Mouse (Mus musculus): Measurements from ENCODE around the gene Kif2a.

Gene Kif2a

GRCm38 (mm10) chr13:107019443-107019842 is 2.5 kb downstream of the Kif2a start:
- 62% methylated on average over 2 of the region's 2 CpGs for WGBS

- WGBS = 36% methylated on average over 2 of the region's 2 CpGs
Observed at GRCm38 (mm10) chr13:107013926-107014325, 8.0 kb downstream of the Kif2a start.

GRCm38 (mm10) chr13:107011618-107012017 is 10.3 kb downstream of the Kif2a start:
- 73% methylated on average over 2 of the region's 2 CpGs for WGBS

- WGBS = 80% methylated on average over 4 of the region's 4 CpGs
Observed at GRCm38 (mm10) chr13:107008174-107008573, 13.8 kb downstream of the Kif2a start.

GRCm38 (mm10) chr13:107003211-107003610 is 18.7 kb downstream of the Kif2a start:
- 73% methylated on average over 2 of the region's 2 CpGs for WGBS

GRCm38 (mm10) chr13:106998671-106999070 is 23.3 kb downstream of the Kif2a start:
- WGBS = 81% methylated on average over 5 of the region's 5 CpGs

- 68% methylated on average over 2 of the region's 2 CpGs for WGBS
Observed at GRCm38 (mm10) chr13:106998026-106998425, 23.9 kb downstream of the Kif2a start.

- 89% methylated on average over 4 of the region's 4 CpGs for WGBS
Observed at GRCm38 (mm10) chr13:106997557-106997956, 24.4 kb downstream of the Kif2a start.

GRCm38 (mm10) chr13:106996891-106997290 is 25.0 kb downstream of the Kif2a start:
- WGBS = 84% methylated on average over 2 of the region's 2 CpGs

- 82% methylated on average over 4 of the region's 4 CpGs for WGBS
Observed at GRCm38 (mm10) chr13:106961496-106961895, 60.4 kb downstream of the Kif2a start.

GRCm38 (mm10) chr13:106960557-106960956 is 61.4 kb downstream of the Kif2a start:
- WGBS = 85% methylated on average over 3 of the region's 3 CpGs

- 85% methylated on average over 3 of the region's 3 CpGs for WGBS
Observed at GRCm38 (mm10) chr13:106958286-106958685, 63.6 kb downstream of the Kif2a start.

GRCm38 (mm10) chr13:106957554-106957953 is 64.4 kb downstream of the Kif2a start:
- 82% methylated on average over 4 of the region's 4 CpGs for WGBS

GRCm38 (mm10) chr13:106954880-106955279 is 67.0 kb downstream of the Kif2a start:
- WGBS = 59% methylated on average over 3 of the region's 3 CpGs

- WGBS = 3% methylated on average over 6 of the region's 6 CpGs
Observed at GRCm38 (mm10) chr13:106947583-106947982, 74.3 kb downstream of the Kif2a start.

GRCm38 (mm10) chr13:106946594-106947540 is 75.1 kb downstream of the Kif2a start, which contains the start of gene Dimt1:
Dimt1 (plus strand) TSS chr13:106947127.
- WGBS = under 1% methylated on average over 68 of the region's 68 CpGs

GRCm38 (mm10) chr13:106945518-106945917 is 76.4 kb downstream of the Kif2a start:
- 73% methylated on average over 9 of the region's 9 CpGs for WGBS

- WGBS = 100% methylated on average over 1 of the region's 1 CpGs
Observed at GRCm38 (mm10) chr13:106942721-106943120, 79.2 kb downstream of the Kif2a start.

GRCm38 (mm10) chr13:106941211-106941976 is 80.5 kb downstream of the Kif2a start:
- WGBS = 35% methylated on average over 7 of the region's 7 CpGs

- 27% methylated on average over 7 of the region's 7 CpGs for WGBS
Observed at GRCm38 (mm10) chr13:106937138-106937472, 84.8 kb downstream of the Kif2a start.

GRCm38 (mm10) chr13:106936256-106937137 is 85.4 kb downstream of the Kif2a start, which contains the start of gene Ipo11:
Ipo11 (minus strand) TSS chr13:106936958.
- WGBS = under 1% methylated on average over 84 of the region's 84 CpGs
